Mouse (Mus musculus) megakaryocyte, embryonic 14.5 days (primary cell): ENCODE measurements at regions not wholly inside any gene's neighbourhood (a gene's known extent, or its start where the extent isn't known, plus 50 kb on each side); places are given as distances from the start of the nearest gene placed in this dataset.

Experiments used
- FLI1 ChIP-seq: IDR thresholded peaks from 2 replicates; pipeline ENCODE4 v1.6.1; 2012; ENCODE audit warnings: low read length, inconsistent platforms, mixed read lengths
- GATA1 ChIP-seq: IDR thresholded peaks from 3 replicates; pipeline ENCODE4 v1.6.1; 2012; ENCODE audit warnings: mixed read lengths, low read length, inconsistent platforms, borderline replicate concordance

GRCm38 (mm10) chr8:35125179-35125578 lies 640.4 kb upstream of the Gm19410 start:
- TF ChIP-seq GATA1 (no peak), FLI1 (no peak)
